Mouse (Mus musculus) liver, adult 2 months (tissue): ENCODE results near the gene Batf2. TPM values are rescaled to one million over a fixed set of nuclear protein-coding genes. Genes with fewer than 3 reads are reported as not detected.

Experiments used
- DNase-seq: peaks from one replicate; pipeline ENCODE4 v3.0.0-alpha.2; 2011; ENCODE audit warnings: low read depth, low spot score; ENCODE audit errors: extremely low read depth
- H3K27ac ChIP-seq: fragments of 200-500 bp; replicated peaks from 2 replicates; pipeline ENCODE4 v1.5.1; 2012; ENCODE audit warnings: low read depth, mild to moderate bottlenecking, control low read depth, inconsistent platforms, low read length; ENCODE audit not compliant: insufficient read depth
- H3K27me3 ChIP-seq: fragments of 200-500 bp; 2 replicates; pipeline ENCODE4 v1.6.1; 2012; ENCODE audit warnings: mild to moderate bottlenecking, moderate library complexity, low read length, inconsistent platforms; ENCODE audit not compliant: control insufficient read depth, insufficient read depth
- H3K36me3 ChIP-seq: fragments of 200-500 bp; 2 replicates; pipeline ENCODE4 v1.6.1; 2012; ENCODE audit warnings: low read length, inconsistent platforms; ENCODE audit not compliant: control insufficient read depth, insufficient read depth
- H3K4me1 ChIP-seq: fragments of 200-500 bp; 2 replicates; pipeline ENCODE4 v1.6.1; 2011; ENCODE audit warnings: low read length; ENCODE audit not compliant: control insufficient read depth, insufficient read depth
- H3K4me3 ChIP-seq: fragments of 200-500 bp; 2 replicates; pipeline ENCODE4 v1.5.1; 2011; ENCODE audit warnings: low read depth, mild to moderate bottlenecking, control low read depth, low read length, moderate library complexity; ENCODE audit not compliant: insufficient read depth
- H3K79me2 ChIP-seq: fragments of 200-500 bp; 2 replicates; pipeline ENCODE4 v1.6.1; 2012; ENCODE audit warnings: inconsistent platforms, mild to moderate bottlenecking, low read length, moderate library complexity; ENCODE audit not compliant: control insufficient read depth, insufficient read depth
- H3K9ac ChIP-seq: fragments of 200-500 bp; 2 replicates; pipeline ENCODE4 v1.6.1; 2012; ENCODE audit warnings: low read depth, mild to moderate bottlenecking, control low read depth, inconsistent platforms, low read length
- CTCF ChIP-seq: fragments of 200-500 bp; IDR thresholded peaks from 2 replicates; pipeline ENCODE4 v1.5.1; 2011; ENCODE audit warnings: low read depth, low read length, control low read depth
- POLR2A ChIP-seq: fragments of 200-500 bp; IDR thresholded peaks from 2 replicates; pipeline ENCODE4 v1.6.1; 2011; ENCODE audit warnings: low read length, control low read depth; ENCODE audit not compliant: insufficient read depth; ENCODE audit errors: extremely low read depth
- whole genome bisulfite sequencing: fragments of 180-500 bp; shearing (Covaris S2); methylation state at CpG from one replicate; pipeline ENCODE4 v1.1.7; 2018; 5-methylcytosine and 5-hydroxymethylcytosine counted together
- polyA plus RNA-seq: library from polyadenylated mRNA; depleted of rRNA; stranded (reverse); fragments of >200 nt; gene quantifications from 2 replicates; pipeline ENCODE4 v1.2.3, GENCODE M21; 2012
- total RNA-seq: library from RNA; depleted of rRNA; stranded (reverse); fragments of >200 nt; gene quantifications from 2 replicates; pipeline ENCODE4 v1.2.3, GENCODE M21; 2014

The Batf2 gene
- total and polyA plus RNA-seq, 2 experiments: 0.74 to 2.4 TPM

DNA sequence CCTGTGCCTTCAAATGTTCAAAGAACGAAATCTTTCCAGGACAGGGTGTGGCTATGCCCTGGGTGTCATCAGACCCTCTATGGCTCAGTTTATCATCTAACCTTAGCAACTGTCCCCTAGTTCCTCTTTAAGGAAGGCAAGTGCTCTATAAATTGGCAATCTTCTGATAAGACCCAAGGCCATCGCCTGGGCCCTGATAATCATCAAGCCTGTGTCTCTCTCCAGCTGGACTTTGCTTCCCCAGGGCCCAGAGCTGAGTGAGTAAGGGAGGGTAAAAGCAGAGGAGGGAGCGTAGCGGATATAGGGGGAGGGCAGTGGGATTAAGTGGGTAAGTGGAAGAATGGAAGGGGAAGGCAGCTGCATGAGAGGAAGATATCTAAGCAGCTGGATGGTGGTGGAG is 36.3 kb upstream of the Batf2 start:
- TF ChIP-seq CTCF (no peak), POLR2A (no peak)
- DNase-seq: no peak
- Histone ChIP-seq H3K27ac (no peak overlapping the region), H3K79me2 (no peaks in the 10 kb centered on the region), H3K4me1 (no peaks in the 10 kb centered on the region), H3K4me3 (no peak overlapping the region), H3K9ac (no peak overlapping the region), H3K36me3 (no peaks in the 10 kb centered on the region), H3K27me3 (peaks cover 2% of the 10 kb centered on the region; the same call in 1 of the 2 replicates)
- 82% methylated on average over 4 of the region's 4 CpGs for WGBS

DNA sequence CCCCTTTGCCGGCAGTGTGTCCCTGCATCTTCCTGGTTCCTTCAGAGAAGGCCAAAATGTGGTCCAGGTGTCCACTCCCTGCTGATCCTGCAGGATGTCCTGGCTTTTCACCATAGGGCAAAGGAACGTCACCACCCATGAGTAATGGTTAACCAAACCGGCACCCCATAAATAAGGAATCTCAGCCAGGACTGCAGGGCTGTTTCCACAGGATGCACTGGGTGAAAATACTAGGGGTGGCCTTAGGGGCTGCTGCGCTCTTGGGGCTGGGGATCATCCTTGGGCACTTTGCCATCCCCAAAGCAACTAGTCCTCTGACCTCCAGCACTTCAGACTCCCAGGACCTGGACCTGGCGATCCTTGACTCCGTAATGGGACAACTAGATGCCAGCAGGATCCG is 35.2 kb upstream of the Batf2 start, which contains the start of gene Naaladl1:
TSS of gene Naaladl1 (plus strand) at position 197 of the 400 bp plus-strand sequence.
- no peaks in the 10 kb centered on the region for H3K36me3 ChIP-seq
- 65% methylated on average over 7 of the region's 7 CpGs for WGBS
- no peaks in the 10 kb centered on the region for H3K4me1 ChIP-seq
- no peak for DNase-seq
- no peaks in the 10 kb centered on the region for H3K79me2 ChIP-seq
- no peak within 1 kb of the TSS for H3K27ac ChIP-seq
- TF ChIP-seq POLR2A (no peak), CTCF (no peak)
- H3K4me3 ChIP-seq: no peak within 1 kb of the TSS
- no peak within 1 kb of the TSS for H3K9ac ChIP-seq
- H3K27me3 ChIP-seq: peaks cover 2% of the 10 kb centered on the region; the same call in 1 of the 2 replicates

DNA sequence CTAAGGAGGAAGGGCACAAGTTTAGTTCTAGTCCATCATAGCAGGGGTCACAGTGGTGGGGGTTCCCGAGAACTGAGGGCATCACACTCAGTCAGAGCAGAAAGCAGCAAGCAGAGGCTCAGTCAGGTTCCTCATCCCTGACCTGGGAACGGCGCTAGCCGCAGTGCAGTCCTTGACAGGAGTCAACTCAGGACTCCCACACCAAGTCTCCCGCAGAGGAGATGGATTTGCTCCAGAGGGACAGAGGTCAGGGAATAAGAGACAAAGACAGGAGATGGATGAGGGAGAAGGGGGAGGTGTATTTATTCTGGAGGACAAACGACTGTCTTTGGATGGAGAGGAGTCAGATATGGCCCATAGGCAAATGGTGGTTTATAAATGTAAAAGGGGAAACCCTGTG is 27.7 kb upstream of the Batf2 start:
- TF ChIP-seq CTCF (no peak), POLR2A (no peak)
- no peaks in the 10 kb centered on the region for H3K79me2 ChIP-seq
- H3K4me3 ChIP-seq: no peak overlapping the region
- no peaks in the 10 kb centered on the region for H3K4me1 ChIP-seq
- no peak overlapping the region for H3K27ac ChIP-seq
- no peaks in the 10 kb centered on the region for H3K36me3 ChIP-seq
- 65% methylated on average over 6 of the region's 6 CpGs for WGBS
- no peak overlapping the region for H3K9ac ChIP-seq
- no peaks in the 10 kb centered on the region for H3K27me3 ChIP-seq
- DNase-seq: no peak

DNA sequence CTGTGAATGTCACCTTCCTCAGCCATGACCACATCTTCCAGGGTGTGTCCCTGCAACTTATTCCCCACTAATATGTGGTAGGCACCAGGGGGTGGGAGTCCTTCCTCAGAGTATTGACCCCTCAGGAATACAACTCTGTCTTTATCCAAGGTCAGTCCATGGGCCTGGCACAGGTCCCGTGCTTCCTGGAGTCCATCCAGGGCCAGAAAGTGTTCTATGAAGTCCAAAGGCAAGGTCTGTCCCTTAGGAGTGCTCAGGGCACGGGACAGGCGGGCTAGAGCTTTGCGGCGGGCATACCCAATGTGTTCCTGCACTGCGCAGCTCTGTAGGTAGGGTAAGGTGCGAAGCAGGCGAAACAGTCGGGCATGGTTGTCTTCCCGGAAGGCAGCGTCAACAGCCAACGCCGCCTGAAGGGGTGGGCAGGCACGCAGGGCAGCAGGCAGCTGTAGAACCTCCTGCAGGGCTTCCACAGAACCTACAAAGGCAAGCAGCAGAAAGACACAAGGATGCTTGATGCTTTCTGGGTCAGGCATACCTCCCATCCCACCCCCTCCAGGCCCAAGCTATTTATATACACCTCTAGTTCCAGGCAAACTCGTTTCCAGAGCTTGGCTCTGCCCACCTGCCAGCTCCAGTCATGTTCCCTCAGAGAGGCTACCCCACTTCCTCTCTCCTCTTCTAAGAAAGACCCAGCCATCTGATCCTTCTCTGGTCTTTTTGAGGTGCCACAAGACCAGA is 24.5 kb upstream of the Batf2 start:
- no peak overlapping the region for H3K9ac ChIP-seq
- H3K27me3 ChIP-seq: no peaks in the 10 kb centered on the region
- H3K36me3 ChIP-seq: no peaks in the 10 kb centered on the region
- H3K4me1 ChIP-seq: 0 out of 2 replicates have a peak, but pooled peaks cover 2% of the 10 kb centered on the region
- H3K27ac ChIP-seq: no peak overlapping the region
- H3K4me3 ChIP-seq: no peak overlapping the region
- TF ChIP-seq POLR2A (no peak), CTCF (no peak)
- H3K79me2 ChIP-seq: no peaks in the 10 kb centered on the region
- DNase-seq: no peak
- 89% methylated on average over 15 of the region's 15 CpGs for WGBS

DNA sequence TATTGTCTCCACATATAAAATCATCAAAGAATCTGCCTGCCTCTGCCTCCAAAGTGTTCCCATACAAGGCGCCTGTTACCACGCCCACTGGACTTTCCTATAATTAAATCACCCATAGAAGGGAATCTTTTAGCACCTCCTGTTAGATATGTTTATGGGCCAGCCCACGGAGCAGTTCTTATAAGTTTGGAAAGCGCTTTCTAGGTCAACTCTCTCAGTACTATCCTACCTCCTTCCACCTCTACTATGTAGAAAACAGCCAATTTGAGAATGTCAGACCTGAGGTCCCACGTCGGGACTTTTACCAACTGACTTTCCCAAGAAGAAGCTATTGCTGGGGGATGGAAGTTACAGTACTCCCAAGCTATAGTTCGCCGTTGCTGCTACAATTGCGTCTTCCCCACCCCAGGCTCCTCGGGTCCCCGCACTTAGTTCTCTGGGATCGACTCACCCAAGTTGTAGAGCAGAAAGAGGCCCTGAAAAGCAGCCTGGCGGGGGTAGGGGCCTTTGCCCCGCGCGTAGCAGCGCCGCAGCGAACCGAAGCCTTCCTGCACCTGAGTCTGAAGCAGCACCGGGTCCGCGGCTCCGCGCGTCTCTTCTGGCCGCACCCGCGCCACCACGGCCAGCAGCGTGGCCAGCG is 23.3 kb upstream of the Batf2 start:
- Histone ChIP-seq H3K27me3 (no peaks in the 10 kb centered on the region), H3K27ac (peak overlapping the region; percentile 74), H3K9ac (peak overlapping the region; percentile 92), H3K79me2 (no peaks in the 10 kb centered on the region), H3K4me1 (0 out of 2 replicates have a peak, but pooled peaks cover 2% of the 10 kb centered on the region), H3K36me3 (no peaks in the 10 kb centered on the region), H3K4me3 (peak overlapping the region; percentile 89)
- 4% methylated on average over 32 of the region's 32 CpGs for WGBS
- no peak for DNase-seq
- TF ChIP-seq POLR2A: no peak
- TF ChIP-seq CTCF: no peak
